Mouse (Mus musculus): ENCODE data around the gene Pde4dip. TPM values are rescaled to one million over a fixed set of nuclear protein-coding genes. Genes with fewer than 3 reads are reported as not detected.

The Pde4dip gene
- total RNA-seq, 2 experiments from 2014 or later = 2,910 to 3,459 TPM

DNA sequence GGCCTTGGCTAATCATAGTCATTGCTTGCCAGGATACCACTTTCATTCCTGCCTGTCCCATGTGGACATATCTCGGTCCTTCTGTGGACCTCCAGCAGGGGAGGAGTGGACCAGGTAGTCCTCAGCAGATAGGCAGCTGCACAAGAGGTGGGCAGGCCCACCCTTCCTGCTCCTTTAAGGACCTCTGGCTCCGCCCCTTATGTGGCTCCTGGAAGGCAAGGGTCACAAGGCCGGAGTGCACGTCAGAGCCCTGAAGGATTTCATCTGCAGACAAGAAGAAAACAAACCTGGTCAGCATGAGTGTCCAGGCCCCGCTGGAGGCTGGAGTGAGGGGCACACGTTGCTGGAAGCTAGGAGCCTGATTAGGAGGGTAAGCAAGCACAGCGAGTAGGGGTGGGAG, 197.9 kb downstream of the Pde4dip start:
- no peak for DNase-seq (ENCODE audit: low spot score)

DNA sequence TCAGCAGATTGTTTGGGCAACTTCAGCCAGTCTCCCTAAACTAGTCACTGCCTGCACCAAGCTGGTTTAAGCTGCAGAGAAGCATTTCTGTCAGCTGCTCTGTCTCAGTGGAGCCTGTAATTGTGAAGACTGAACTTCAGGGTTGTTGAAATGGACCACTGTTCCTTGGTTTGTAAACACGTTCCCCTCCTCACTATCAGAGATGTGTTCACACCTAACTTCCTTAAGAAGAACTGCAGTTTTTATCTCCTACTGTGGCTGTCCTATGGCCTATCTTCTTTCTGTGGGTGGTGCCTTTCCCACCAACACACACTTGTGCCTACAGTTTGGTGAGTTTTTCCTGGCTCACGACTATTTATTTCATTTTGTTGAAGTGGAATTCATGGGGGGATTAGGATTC, 199.2 kb downstream of the Pde4dip start:
- no peak for DNase-seq (ENCODE audit: low spot score)

DNA sequence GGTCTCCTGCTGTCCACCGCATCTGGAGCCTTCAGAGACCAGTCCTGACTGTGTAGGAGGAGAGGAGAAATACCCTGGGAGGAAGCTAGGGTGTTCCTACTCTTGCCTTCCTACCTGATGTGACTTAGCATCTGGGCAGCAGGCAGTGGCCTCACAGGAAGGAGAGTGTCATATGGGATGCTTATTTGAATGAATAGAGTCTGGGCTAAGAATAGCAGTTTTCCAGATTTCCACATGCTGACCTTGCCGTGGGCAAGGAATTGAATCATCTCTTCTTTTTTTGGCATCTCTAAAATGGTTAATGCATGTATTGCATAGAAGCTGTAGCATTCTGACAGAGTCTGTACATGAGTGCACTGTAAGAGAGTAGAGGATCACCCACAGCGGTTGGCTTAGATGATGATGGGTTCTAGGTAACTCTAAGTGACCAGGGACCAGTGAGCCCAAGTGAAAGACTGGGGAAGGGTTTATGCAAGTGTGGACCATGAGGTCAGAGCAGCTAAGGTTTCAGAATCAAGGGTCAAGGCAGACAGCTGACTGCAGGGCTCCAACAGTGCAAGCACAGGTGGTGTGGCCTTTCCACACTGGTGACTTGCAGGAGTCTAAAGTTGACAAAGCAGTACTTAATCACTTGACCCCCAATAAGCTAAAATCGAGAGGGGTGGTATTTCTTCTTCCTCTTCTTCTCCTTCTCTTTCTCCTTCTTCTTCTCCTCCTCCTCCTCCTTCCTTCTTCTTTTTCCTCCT, 202.0 kb downstream of the Pde4dip start:
- DNase-seq (ENCODE audit: low spot score) = no peak

DNA sequence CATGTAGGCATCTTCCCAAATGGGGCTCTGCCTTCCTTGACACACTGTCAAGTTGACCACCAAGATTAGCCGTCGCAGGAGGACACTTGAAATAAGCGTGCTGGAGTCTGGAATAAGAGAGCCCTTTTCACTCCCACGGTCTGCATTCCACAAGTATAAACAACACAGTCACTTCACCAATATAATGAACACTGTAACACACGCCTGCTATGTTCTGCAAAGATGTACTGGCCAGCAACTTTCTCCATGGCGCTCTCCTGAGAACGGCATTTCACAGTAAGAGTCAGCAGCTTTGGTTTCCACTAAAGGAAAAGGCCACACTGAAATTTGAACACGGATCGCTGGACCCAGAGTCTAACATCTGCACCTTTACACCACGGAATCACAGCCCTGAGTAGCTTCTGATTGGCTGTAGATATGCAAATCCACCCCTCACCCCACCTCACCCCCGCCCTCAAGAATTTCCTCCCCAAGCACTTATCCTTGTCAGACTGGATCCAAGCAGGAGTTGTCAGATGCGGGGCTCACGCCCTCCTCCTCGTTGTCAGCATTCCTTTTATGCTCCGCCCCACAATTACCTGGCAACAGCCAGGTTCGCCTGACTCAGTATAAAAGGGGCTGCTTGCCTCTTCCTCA, 204.8 kb downstream of the Pde4dip start:
- DNase-seq (ENCODE audit: low spot score) = no peak

DNA sequence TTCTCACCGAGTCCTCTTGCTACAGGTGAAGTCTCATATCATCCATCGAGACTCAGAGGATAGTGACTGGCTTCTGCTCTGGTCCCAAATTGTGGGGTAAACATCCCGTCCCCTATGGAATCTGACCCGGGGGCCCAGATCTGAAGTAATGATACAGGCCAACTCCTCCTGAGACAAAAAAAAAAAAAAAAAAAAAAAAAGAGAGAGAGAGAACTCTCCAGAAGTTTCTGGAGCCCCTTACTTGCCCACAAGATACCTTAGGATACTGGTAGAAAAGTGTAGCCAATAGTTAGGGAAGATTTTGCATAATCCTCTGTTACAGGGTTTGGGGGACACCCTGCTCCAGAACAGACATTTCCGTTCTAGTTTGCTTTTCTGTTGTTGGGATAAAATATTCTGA, 205.9 kb downstream of the Pde4dip start:
- DNase-seq (ENCODE audit: low spot score) = no peak

DNA sequence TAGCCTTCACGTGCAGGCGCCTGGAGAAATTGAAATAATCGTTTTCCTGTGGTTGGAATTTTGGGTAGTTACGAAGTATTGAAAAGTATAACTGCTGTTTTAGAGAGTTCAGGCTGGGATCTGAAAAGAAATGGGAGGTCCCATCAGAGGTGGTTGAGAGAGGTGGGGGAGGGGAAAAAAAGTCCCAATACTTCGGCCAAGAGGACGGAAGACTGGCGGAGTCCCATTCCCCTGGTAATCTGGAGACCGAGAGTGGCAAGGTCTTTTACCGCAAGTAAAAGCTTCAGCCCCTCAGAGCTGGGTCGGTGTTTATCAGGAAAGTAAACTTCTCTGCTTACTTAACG, 206.4 kb downstream of the Pde4dip start:
- no peak for DNase-seq (ENCODE audit: low spot score)

DNA sequence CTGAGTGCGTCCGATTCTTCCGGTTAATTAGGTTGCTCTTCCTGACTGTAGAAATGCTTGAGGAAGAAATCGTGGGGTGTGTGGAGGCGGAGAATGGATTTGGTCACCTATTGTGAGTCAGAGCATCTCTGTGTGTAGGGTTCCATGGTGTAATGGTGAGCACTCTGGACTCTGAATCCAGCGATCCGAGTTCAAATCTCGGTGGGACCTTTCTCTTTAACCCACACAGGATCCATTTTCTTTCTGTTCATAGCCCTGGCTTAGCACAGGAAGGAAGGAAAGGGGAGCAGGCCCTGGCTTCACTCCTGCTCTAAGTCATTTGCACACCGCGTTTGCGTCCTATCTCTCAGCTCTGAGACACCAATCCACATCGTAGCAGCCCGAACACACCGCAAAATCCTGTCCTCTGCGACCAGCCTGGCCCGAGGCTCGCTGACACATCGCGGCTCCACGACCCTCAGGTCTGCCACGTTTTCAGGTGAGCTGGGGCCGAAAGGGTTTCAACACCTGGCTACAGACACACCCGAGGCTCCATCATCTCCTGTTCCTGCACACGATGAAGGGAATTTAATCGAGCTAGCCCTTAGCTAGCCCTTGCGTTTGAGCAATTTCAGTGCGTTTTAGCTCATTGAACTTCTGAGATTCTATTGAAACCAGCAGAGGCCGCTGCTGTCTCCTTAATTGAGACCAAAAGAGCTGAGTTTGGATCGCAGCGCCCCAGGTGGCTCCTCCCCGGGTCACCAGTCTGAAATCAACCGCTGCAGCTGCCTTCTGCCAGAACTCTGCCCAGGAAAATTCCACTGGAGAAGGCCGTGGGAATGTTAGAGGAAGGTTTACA, 207.0 kb downstream of the Pde4dip start:
- DNase-seq (ENCODE audit: low spot score) = peak; percentile 65

DNA sequence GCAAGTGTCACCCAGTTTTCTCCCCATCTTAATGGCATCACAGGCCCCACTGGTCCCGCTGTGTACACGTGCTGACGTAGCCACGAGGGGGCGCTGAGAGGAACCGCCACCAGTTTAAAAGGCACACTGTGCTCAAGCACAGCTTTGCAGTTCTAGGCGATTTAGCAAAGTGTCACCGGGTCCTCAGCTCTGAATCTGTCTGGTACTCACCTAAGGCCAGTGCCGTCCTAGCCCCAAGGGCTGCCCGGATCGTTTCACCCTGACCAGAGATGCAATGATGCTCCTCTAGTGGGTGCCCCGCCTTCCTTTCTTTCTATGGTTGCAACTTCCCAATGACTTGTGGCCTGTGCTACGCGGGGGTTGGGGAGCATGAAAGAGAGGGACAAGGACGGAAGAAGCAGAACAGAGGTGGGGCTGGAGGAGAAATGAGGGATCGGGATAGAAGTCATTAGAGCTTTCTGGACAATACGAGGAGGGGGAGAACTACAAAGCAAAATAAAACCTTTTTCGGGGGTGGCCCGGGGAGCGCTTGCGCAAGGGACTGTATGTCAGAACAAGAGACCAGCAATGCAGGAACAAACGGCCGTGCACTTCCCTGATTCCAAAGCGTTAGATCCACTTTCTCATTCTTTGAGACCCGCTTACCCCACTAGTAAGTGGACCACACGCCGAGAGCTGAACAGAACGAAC, 207.7 kb downstream of the Pde4dip start:
- peak; percentile 79 for DNase-seq (ENCODE audit: low spot score)

DNA sequence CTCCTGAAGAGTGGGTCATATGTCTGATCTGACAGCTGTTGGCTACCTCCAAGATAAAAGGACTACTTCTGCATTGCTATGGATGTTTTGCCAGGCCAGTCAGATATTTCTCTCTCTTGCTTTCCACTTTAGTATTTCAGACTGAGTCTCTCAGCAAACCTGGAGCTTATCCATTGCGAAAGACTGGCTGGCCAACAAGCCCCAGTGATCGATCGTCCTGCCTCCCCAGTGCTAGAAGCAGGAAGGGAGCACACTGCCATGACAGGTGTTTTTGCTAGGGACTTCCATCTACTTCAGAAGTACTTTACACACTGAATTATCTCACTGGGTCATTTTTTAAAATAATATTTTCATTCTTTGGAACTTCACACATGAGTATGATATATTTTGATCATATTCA, 210.1 kb downstream of the Pde4dip start:
- no peak for DNase-seq (ENCODE audit: low spot score)

DNA sequence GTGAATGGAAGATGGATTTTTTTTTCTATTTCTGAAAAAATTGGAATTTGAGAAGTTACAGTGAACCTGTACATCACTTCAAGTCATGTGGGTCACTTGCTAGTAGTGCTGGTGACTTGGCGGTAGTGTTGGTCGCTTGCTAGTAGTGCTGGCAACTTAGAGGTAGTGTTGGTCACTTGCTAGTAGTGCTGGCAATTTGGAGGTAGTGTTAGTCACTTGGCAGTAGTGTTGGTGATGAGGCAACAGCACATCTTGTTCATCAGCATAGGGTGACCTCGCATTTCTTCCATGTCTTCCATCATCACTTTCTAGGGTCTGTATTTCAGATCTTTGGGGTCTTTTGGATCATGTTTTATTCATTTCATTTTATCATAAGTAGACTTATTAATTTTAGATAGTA, 212.4 kb downstream of the Pde4dip start:
- no peak for DNase-seq (ENCODE audit: low spot score)

DNA sequence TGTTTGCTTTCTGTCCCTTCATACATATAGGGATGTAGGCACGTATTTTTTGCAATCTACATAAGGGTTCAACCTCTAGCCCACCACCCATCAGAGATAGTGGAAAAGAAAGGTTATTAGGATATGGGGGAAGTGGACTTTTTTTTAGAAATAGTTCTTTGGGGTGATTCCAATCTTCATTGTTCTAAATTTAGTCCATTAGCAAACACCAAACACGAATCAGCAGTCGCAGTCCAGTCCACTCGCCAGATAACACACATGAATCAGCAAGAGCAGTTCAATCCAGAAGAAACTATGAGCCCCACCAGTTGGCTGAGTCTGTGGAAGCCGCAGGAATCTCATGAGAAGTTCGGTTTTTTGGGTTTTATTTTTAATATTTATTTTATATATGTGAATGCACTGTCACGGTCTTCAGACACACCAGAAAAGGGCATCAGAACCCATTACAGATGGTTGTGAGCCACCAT, 213.8 kb downstream of the Pde4dip start, which contains the start of gene Gm17651:
Gene Gm17651 (minus strand): TSS at position 51 of the 467 bp plus-strand sequence.
- no peak for DNase-seq (ENCODE audit: low spot score)

DNA sequence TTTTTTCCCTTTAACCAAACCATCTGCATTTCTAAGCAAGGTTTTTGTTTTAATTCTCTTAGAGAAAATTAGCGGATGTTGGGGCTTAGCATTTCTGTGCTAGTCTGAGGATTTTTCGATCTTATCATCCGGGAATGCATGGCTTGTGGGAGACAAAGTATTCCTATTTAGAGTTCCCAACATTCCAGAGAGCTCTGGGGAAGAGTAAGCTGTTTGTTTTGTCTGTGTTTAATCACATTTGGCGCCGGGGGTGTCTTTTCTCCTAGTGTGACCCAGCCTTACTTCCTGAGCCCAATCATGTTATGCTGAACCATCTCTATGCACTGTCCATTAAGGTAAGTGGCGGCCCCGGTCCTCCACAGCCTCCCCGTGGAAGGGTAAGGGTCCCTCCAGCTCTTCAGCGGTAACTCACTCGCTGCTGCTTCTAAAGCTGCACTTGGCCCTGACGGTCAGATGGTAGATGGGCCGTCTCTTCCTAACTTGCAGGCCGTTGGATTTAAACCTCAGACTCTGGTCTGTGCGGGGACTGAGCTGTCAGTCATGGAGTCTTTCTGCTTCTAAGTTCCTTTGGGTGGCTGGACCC, 221.3 kb downstream of the Pde4dip start:
- DNase-seq (ENCODE audit: low spot score) = no peak

DNA sequence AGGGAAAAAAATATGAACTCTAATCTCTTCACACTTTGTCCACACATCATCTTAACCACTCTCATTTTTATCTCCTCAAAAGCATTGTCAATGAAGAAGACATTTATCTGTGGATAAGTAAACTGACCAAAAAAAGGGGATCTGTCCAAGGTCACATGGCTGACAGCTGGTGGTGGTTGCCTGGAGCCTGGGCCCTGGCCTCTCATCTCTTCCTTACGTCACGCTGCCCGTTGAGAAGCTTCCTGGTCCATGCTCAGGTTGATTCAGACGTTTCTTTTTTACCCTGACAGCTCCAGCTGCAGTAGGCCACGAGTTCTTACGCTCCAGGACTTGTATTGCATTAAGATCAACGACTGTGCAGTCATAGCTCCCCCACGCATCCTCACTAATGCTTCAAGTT, 222.4 kb downstream of the Pde4dip start:
- no peak for DNase-seq (ENCODE audit: low spot score)

DNA sequence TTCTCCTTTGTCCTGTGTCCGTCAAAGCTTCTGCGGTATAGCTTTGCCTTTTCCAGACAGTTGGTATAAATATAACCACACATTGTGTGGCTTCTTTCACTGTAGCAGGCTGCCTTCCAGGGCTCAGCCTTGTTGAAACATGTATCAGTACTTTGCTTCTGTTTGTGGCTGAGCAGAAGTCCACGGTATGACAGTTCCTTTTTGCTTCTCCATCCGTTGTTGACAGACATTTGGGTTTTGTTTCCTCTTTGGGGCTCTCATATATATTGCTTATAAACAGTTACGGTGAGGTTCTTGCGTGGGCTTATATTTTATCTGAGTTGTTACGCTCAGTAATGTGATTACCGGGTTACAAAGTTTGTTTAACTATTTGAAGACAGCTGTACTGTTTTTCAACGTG, 223.0 kb downstream of the Pde4dip start:
- no peak for DNase-seq (ENCODE audit: low spot score)

DNA sequence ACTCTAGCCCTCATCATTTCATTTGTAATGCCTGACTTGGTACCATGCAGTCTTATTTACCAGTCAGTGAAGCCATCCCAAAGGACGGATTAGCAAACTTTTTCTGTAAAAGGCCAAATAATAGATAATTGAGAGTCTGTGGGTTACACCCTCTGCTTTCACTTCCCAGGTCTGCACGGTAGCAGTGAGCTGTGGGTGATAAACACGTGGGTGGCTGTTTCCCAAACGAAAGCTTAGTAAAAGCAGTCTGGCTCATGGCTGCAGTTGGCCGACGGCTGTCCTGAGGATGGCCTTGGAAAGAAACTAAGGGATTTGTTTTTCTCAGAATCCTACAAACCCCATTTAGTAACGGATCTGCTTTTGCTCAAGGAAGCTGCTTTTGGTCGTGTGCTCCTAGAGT, 227.3 kb downstream of the Pde4dip start:
- peak; percentile 34 for DNase-seq (ENCODE audit: low spot score)

DNA sequence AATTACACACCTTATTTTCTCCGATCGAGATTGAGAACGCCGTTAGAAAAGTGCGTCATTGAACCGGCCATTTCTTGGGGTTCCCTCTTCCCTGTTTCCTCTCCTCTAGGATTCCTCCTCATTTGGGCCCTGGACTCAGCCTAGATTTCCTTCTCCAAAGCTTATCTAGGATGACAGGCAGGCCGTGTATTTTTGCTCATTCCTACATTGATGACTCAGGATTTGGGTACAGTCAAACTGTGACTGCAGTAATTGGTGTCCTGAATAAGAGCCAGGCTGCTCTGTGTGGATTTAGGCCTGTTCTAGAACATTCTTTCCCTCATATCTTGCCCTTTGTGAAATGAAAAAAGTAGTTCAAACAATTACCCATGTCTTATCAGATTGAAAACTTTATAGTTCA, 228.8 kb downstream of the Pde4dip start:
- DNase-seq (ENCODE audit: low spot score) = no peak

DNA sequence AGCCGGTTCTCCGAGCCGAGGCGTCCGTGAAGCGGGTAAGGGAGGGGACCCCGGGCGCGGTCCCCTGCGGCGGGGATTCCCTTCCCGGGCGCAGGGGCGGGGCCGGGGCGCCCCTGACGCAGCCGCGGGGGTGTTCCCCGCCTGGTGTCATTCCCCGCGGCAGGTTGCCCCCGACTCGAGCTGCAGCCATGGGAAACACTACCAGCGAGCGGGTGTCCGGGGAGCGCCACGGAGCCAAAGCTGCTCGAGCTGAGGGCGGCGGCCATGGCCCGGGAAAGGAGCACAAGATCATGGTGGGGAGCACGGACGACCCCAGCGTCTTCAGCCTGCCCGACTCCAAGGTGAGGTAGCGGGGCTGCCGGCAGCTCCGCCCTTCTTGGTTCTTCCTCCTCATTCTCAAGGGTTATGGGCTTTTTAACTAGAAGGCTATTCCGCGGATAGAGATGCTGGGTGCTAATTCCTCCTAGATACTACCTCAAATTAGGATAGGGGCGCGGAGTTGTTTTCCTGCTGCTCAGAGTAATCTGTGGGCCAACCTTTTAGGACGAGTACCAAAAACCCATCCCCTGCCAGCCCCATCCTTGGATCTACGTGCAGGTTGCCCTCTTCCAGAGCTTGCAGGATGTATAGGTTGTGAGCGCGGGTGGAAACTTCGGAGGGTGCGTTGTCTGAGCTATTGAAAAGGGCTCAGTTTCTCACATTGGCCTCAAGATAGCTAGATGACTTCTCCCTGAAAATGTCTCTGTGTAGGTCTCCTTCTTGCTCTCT, 229.9 kb downstream of the Pde4dip start:
- peak; percentile 15 for DNase-seq (ENCODE audit: low spot score)

DNA sequence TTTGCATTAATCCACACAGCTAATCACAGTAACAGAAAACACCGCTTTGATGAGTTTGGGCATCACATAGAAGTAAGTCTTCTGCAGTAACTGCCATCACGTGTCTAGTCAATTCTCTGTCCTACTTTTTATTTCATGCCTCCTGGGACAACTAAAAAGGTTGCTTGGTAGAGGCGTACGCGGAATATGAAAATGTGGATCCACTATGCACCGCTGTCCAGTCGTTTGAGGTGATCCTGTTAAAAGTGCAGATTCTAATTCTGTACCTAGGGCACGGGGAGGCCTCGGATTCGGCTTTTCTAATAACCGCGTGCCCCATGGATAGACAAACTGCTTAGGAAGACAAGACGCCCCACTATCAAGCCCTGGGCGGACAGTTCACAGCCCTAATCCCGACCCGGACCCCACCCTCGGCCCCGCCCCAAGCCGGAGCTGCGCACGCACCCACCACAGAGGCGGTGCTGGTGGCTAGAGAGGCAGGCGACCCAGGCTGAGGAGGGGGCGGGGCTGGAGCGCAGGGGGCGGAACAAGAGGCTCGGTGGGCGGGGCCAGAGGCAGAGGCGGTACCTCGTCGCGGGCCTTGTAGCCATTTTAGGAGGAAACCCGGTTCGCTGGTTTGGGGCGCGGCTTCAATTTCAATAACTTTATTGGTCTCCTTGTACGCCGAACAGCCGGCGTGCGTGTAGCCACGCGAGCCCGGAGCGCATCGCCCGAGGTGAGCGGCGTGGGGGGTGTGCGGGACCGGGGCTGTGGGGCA, 230.7 kb downstream of the Pde4dip start, which contains the start of gene Prkab2:
Gene Prkab2 (plus strand): TSS at position 539 of the 757 bp plus-strand sequence.
- peak; percentile 98 for DNase-seq (ENCODE audit: low spot score)

DNA sequence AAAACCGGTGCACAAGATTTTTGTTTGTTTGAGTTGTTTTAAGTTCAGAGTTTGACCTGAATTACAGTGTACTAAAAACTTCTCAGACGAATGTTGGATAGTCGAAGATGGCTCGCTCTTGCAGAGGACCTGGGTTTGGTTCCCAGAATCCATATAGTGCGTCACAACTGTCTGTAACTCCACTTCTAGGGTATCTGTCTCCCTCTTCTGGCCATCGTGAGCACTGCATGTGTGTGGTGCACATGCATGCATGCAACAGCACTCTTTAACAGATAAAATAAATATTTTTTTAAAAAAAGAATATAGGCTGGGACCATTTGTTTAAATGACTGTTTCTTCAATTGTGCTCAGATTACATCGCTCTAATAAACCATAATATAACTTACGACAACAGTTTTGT, 233.6 kb downstream of the Pde4dip start:
- no peak for DNase-seq (ENCODE audit: low spot score)

DNA sequence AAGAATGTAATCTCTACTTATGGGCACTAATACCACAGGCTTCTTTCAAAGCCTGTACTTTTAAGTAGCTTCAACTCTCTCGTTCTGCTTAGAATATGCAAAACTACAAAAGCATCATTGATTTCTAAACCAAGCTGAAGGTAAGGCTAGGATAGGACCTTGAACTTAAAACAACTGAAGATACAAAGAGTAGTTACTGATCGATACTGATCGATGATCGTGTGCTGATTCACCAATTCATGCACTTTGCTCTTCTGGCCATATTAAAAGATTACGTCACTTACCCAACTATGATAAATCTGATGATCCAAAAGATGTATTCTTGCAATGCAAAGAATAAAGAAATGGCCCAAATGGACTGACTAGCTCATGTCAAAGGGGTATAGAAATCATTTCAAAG, 234.7 kb downstream of the Pde4dip start:
- no peak for DNase-seq (ENCODE audit: low spot score)
